Mouse (Mus musculus): Measurements from ENCODE around the gene Camk1g. TPM values are rescaled to one million over a fixed set of nuclear protein-coding genes. Genes with fewer than 3 reads are reported as not detected.

The Camk1g gene
- total and polyA plus RNA-seq, 3 experiments: 0.16 to 2.8 TPM; not detected in 1

- intact Hi-C loops (cut with DNase I): no loop called here
- no peaks in the 10 kb centered on the region for H3K79me2 ChIP-seq (replicated peaks; ENCODE audit: control insufficient read depth, insufficient read depth, low read length)
- no peaks in the 10 kb centered on the region for H3K36me3 ChIP-seq (ENCODE audit: control insufficient read depth, insufficient read depth, low read length)
- no peak overlapping the region for H3K9ac ChIP-seq (ENCODE audit: low read depth, low read length)
- no peaks in the 10 kb centered on the region for H3K27me3 ChIP-seq (ENCODE audit: control insufficient read depth, insufficient read depth, low read length)
- no peak overlapping the region for H3K4me3 ChIP-seq
- H3K4me1 ChIP-seq (ENCODE audit: control insufficient read depth, insufficient read depth, low read length): no peaks in the 10 kb centered on the region
- DNase-seq: no peak
- H3K27ac ChIP-seq: no peak overlapping the region
- WGBS: 77% methylated on average over 3 of the region's 3 CpGs
- TF ChIP-seq CTCF (IDR thresholded peaks at IDR 0.05) (no peak), POLR2A (IDR thresholded peaks at IDR 0.05; ENCODE audit: insufficient read depth, low read depth, low read length) (no peak), EP300 (IDR thresholded peaks at IDR 0.05; ENCODE audit: insufficient read depth, low read depth, low read length) (no peak)
Observed at GRCm38 (mm10) chr1:193351583-193351982, 18.5 kb downstream of the Camk1g start.

DNA sequence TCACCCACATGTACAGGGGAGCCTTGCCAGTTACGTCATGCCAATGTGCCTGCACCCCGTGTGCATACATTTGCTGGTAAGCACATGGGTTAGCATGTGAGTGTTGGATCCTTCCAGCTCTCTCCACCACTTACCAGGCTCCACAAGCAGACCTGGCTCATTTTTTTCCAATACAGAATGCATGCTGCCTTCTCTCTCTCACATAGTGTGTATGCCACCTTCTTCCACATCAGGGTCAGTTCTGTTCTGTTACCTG, 19.6 kb downstream of the Camk1g start:
- DNase-seq: no peak
- Histone ChIP-seq H3K27ac (no peak overlapping the region), H3K79me2 (replicated peaks; ENCODE audit: control insufficient read depth, insufficient read depth, low read length) (no peaks in the 10 kb centered on the region), H3K27me3 (ENCODE audit: control insufficient read depth, insufficient read depth, low read length) (no peaks in the 10 kb centered on the region), H3K9ac (ENCODE audit: low read depth, low read length) (no peak overlapping the region), H3K4me1 (ENCODE audit: control insufficient read depth, insufficient read depth, low read length) (no peaks in the 10 kb centered on the region), H3K36me3 (ENCODE audit: control insufficient read depth, insufficient read depth, low read length) (no peaks in the 10 kb centered on the region), H3K4me3 (no peak overlapping the region)
- WGBS: 95% methylated on average over 2 of the region's 2 CpGs
- intact Hi-C loops (cut with DNase I): no loop called here
- TF ChIP-seq POLR2A (IDR thresholded peaks at IDR 0.05; ENCODE audit: insufficient read depth, low read depth, low read length) (no peak), EP300 (IDR thresholded peaks at IDR 0.05; ENCODE audit: insufficient read depth, low read depth, low read length) (no peak), CTCF (IDR thresholded peaks at IDR 0.05) (no peak)

GRCm38 (mm10) chr1:193349702-193350545, 20.2 kb downstream of the Camk1g start:
- no peaks in the 10 kb centered on the region for H3K36me3 ChIP-seq (ENCODE audit: control insufficient read depth, insufficient read depth, low read length)
- no peaks in the 10 kb centered on the region for H3K79me2 ChIP-seq (replicated peaks; ENCODE audit: control insufficient read depth, insufficient read depth, low read length)
- no peak overlapping the region for H3K4me3 ChIP-seq
- no peak overlapping the region for H3K9ac ChIP-seq (ENCODE audit: low read depth, low read length)
- intact Hi-C loops (cut with DNase I): no loop called here
- 80% methylated on average over 10 of the region's 10 CpGs for WGBS
- H3K27me3 ChIP-seq (ENCODE audit: control insufficient read depth, insufficient read depth, low read length): no peaks in the 10 kb centered on the region
- no peak for TF ChIP-seq POLR2A (IDR thresholded peaks at IDR 0.05; ENCODE audit: insufficient read depth, low read depth, low read length)
- TF ChIP-seq CTCF (IDR thresholded peaks at IDR 0.05): no peak
- no peak for TF ChIP-seq EP300 (IDR thresholded peaks at IDR 0.05; ENCODE audit: insufficient read depth, low read depth, low read length)
- H3K4me1 ChIP-seq (ENCODE audit: control insufficient read depth, insufficient read depth, low read length): no peaks in the 10 kb centered on the region
- DNase-seq: no peak
- H3K27ac ChIP-seq: no peak overlapping the region

DNA sequence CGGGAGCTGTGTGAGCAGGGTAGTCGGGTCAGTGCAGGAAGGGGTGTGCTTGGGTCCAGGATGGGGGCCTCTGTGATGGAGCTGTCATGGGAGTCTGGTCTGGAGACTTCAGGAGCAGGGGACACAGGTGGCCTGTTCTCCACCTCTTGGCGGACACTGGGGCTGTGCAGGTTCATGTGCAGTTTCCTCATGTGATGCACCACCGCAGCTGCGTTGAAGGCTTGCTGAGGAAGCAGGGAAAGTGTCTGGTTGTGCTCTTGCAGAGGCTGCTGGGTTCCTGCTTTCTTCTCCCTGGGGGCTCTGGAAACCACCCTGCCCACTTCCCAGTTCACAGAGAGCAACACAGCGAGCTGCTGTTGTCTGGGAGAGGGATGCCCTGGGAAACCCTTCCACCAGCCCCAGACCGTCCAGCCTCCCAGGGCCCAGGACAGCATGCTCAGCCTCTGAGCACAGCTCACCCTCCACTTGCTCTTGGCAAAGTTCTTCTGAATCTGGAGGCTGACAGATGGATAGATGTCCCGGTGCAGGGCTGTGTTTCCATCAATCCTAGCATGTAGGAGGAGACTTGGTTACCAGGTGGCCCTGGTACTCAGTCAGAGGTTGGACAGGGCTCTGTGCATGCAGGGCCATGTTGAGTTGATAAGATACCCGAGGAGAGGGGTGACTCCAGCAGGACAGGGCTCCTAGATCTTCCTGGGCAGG, 21.7 kb downstream of the Camk1g start:
- Histone ChIP-seq H3K27ac (no peak overlapping the region), H3K36me3 (ENCODE audit: control insufficient read depth, insufficient read depth, low read length) (no peaks in the 10 kb centered on the region), H3K27me3 (ENCODE audit: control insufficient read depth, insufficient read depth, low read length) (no peaks in the 10 kb centered on the region), H3K9ac (ENCODE audit: low read depth, low read length) (no peak overlapping the region), H3K4me1 (ENCODE audit: control insufficient read depth, insufficient read depth, low read length) (no peaks in the 10 kb centered on the region), H3K4me3 (no peak overlapping the region), H3K79me2 (replicated peaks; ENCODE audit: control insufficient read depth, insufficient read depth, low read length) (no peaks in the 10 kb centered on the region)
- 70% methylated on average over 9 of the region's 9 CpGs for WGBS
- intact Hi-C loops (cut with DNase I): no loop called here
- no peak for DNase-seq
- TF ChIP-seq EP300 (IDR thresholded peaks at IDR 0.05; ENCODE audit: insufficient read depth, low read depth, low read length) (no peak), POLR2A (IDR thresholded peaks at IDR 0.05; ENCODE audit: insufficient read depth, low read depth, low read length) (no peak), CTCF (IDR thresholded peaks at IDR 0.05) (no peak)

DNA sequence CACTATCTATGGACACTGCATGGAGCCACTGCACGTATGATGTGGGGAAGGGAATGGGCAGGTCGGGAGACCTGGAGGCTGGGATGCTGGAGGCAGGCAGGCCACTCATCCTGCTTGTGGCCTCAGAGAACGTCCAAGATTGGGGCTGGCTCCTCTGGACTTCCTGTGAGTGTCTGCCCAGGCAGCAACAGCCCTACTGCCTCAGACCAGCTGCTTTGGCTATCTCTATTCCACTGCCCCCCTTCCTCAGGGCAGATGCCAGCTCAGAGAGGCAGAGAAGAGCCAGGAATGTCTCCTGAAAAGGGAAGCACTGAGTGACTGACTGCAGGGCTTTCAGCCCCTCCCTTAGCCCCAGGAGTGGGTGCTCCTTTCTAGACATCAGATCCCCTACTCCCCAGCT, 23.2 kb downstream of the Camk1g start:
- Histone ChIP-seq H3K4me1 (ENCODE audit: control insufficient read depth, insufficient read depth, low read length) (no peaks in the 10 kb centered on the region), H3K27ac (no peak overlapping the region), H3K36me3 (ENCODE audit: control insufficient read depth, insufficient read depth, low read length) (no peaks in the 10 kb centered on the region), H3K27me3 (ENCODE audit: control insufficient read depth, insufficient read depth, low read length) (no peaks in the 10 kb centered on the region), H3K4me3 (no peak overlapping the region), H3K9ac (ENCODE audit: low read depth, low read length) (no peak overlapping the region), H3K79me2 (replicated peaks; ENCODE audit: control insufficient read depth, insufficient read depth, low read length) (no peaks in the 10 kb centered on the region)
- intact Hi-C loops (cut with DNase I): no loop called here
- 34% methylated on average over 3 of the region's 3 CpGs for WGBS
- no peak for DNase-seq
- TF ChIP-seq CTCF (IDR thresholded peaks at IDR 0.05): no peak
- TF ChIP-seq EP300 (IDR thresholded peaks at IDR 0.05; ENCODE audit: insufficient read depth, low read depth, low read length): no peak
- TF ChIP-seq POLR2A (IDR thresholded peaks at IDR 0.05; ENCODE audit: insufficient read depth, low read depth, low read length): no peak

GRCm38 (mm10) chr1:193344976-193345375, 25.1 kb downstream of the Camk1g start:
- intact Hi-C loops (cut with DNase I): no loop called here

More at GRCm38 (mm10) chr1:193344976-193345375, 25.1 kb downstream of the Camk1g start:
- no peak overlapping the region for H3K4me3 ChIP-seq
- no peak overlapping the region for H3K9ac ChIP-seq (ENCODE audit: low read depth, low read length)
- H3K4me1 ChIP-seq (ENCODE audit: control insufficient read depth, insufficient read depth, low read length): no peaks in the 10 kb centered on the region
- no peak overlapping the region for H3K27ac ChIP-seq
- no peaks in the 10 kb centered on the region for H3K27me3 ChIP-seq (ENCODE audit: control insufficient read depth, insufficient read depth, low read length)
- H3K79me2 ChIP-seq (replicated peaks; ENCODE audit: control insufficient read depth, insufficient read depth, low read length): no peaks in the 10 kb centered on the region
- DNase-seq: no peak
- 36% methylated on average over 2 of the region's 2 CpGs for WGBS
- TF ChIP-seq CTCF (IDR thresholded peaks at IDR 0.05) (no peak), EP300 (IDR thresholded peaks at IDR 0.05; ENCODE audit: insufficient read depth, low read depth, low read length) (no peak), POLR2A (IDR thresholded peaks at IDR 0.05; ENCODE audit: insufficient read depth, low read depth, low read length) (no peak)
- no peaks in the 10 kb centered on the region for H3K36me3 ChIP-seq (ENCODE audit: control insufficient read depth, insufficient read depth, low read length)

All from heart, adult 2 months (tissue).